Mouse (Mus musculus) spleen, adult 12 weeks (tissue): Measurements from ENCODE around the gene Mylk.

Experiments used
- DNase-seq: peaks from one replicate; pipeline ENCODE4 v3.0.0; 2022; ENCODE audit warnings: low spot score

Gene Mylk

DNA sequence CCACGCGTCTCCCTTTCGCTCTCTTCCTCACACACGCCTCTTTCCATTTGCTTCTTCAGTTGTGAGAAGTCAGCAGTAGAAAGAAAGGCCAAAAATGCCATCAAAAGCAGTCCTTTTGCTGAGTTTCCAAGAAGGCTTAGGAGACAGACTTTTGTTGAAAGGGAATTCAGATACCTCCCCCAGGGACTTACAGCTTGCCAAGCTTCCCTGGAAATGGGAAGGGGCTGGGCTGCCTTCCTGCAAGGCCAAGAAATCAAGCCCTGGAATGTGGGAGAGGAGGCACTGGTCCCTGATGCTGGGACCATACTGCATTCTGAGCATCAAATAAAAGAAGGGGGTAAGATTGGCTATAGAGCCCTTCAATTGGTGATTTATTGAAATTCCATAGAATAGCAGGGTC is 159.9 kb downstream of the Mylk start:
- DNase-seq: no peak

DNA sequence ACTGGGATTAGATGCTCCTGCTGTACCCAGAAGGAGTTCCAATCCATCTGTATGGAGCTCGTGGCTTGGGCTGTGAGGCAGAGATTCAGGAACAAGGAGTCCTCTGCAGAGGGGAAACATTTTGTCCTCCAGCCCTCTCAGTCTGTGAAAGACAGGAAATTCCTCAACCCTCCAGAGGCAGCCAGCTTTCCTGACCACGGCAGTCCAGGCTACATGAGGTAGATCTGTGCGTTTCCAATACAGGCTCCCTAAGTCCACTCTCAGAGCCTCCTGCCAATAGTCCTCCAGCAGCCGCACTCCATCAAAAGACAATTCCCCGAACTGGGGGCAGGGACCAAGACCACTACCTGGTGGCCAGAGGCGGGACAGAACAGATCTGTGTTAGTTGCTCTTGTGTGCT is 164.4 kb downstream of the Mylk start:
- DNase-seq: no peak

DNA sequence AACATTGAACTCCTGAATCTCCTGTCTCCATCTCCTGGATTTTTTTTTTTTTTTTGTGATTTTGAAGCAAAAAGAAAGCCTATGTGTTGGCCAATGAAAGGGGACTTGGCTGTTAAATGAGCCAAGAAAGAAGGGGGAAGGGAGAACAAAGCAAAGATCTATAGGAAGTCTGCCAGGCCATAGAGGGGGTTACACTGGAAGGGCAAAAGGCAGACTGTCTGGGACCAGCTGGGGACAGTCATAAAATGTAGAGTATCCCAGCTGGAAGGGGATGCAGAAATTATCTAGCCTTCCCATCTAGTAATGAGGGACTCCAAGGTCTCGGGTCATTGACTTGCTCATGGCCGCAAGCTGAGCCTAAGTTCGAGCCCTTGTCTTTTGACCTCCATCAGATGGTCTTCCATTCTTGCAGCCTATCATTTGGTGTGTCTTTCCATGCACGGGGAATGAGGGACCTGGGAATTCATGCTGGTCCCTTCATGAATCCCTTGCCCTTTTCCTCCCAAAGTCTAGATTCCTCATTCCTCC is 172.4 kb downstream of the Mylk start:
- no peak for DNase-seq

DNA sequence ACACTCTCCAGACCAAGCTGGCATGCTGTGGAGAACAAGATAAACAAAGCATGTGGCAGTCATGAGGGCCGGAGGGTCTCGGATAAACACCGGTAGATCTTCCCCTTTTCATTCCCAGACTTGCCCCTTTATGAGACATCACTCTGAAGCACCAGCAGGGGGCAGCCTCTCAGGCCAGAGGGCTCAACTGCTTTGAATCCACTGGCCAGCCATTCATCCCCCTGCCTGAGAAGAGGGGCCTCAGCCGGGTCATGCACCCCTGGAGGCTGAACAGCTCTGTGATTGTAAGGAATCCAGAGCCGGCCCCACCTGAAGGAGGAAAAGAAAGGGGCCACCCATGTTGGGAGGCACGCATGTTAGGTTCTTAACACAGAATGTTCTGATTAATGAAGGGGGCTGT is 175.2 kb downstream of the Mylk start:
- DNase-seq: no peak

DNA sequence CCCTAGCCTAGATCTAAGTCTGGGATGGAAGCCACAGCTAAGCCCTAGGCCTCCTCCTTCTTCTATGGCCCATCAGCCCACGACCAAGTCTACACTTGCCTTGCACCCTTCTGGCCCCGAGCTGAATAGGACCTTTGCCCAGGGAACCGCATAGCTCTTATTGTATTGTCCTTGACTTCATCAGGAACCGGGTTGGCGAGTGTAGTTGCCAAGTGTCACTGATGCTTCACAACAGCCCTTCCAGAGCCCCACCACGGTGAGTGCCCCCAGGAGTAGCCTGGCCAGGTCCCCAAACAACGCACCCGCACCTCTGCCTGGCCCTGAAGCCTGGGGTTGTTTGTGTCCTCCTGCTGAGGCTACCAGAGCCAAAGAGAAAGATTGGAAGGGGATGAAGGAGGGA is 175.9 kb downstream of the Mylk start:
- DNase-seq: no peak

DNA sequence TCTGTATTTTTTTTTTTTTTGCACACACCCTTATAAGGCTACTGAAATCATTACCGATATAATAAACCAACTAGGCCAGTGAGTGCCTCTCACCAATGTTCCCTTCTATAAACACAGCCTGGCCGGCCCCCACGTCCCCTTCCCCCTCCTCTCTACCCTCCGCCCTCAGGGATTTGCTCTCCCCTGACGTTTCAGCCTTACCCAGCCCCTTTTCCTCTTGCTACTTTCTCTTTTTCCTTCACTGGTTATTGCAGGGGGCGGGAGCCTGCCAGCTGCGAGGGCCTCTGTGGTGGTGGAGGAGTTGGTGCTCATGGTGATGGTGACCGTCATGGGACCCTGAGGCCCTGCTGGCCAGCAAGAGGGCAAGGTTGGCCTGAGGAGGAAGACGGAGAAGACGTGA is 176.3 kb downstream of the Mylk start:
- no peak for DNase-seq

DNA sequence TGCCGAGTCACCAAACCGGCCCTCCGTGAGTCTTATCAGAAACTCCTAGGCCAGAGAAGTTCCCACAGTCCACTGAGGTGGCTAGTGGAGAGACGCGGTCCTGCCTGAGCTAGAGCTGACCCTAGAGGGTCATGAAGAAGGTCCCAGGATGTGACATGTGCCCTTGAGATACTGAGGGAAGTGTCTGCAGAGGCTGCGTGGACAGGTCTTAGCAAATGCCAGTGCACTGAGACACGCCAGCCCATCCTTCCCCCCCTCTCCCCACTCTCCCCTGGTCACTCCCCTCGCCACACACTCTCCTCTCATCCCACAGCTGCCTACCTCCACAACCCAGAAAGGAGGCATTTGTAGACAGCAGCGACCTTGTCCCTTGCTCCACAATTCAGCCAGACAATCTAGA is 178.6 kb downstream of the Mylk start:
- DNase-seq: no peak

DNA sequence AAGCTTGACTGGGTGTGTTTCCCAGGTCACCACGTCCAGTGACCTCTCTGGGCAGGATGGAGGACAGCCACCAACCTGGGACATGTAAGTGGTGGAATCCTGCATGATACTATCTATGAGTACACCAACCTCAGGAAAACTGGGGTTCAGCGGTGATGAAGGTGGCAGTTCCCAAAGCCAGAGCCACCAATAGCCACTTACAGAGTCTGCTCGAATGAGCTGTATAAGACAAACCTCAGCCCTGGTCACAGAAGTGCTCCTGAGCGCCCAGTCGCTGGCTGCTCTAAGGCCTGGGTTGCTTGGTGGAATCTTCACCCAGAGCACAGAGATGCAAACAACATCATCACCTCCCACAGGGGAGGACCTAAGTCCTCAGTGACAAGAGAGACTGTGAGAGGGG is 179.3 kb downstream of the Mylk start:
- DNase-seq: no peak

DNA sequence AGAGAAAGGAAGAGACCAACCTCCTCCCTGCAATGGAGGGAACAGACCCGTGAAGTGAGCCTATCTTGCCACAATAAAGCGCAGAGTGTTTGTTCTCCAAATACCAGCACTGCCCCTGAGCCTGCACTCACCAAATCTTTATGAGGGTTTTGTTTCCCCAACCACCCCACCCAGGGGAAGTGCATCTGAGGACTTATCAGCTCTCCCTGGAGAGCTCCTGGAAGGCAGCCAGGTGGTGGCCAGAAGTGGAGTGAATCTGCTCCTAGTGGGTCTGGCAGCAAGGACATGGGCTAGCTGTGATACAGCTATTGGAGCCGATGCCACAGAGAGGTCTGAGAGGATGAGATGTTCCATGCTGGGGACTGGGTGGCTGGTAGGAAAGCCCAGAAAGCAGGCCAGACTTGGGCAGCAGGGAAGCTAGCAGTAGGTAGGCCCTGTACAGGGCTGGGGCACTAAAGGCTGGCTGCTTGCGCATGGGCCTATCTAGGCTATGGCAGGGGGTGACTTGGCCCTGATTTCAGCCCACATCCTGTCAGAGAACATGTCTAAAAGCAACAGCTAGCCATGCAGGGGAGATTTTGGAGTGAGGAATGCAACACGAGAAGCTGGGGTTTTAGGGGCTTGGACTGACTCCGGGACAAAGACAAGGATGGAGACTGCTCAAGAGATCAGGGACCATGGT is 180.1 kb downstream of the Mylk start:
- DNase-seq: no peak

DNA sequence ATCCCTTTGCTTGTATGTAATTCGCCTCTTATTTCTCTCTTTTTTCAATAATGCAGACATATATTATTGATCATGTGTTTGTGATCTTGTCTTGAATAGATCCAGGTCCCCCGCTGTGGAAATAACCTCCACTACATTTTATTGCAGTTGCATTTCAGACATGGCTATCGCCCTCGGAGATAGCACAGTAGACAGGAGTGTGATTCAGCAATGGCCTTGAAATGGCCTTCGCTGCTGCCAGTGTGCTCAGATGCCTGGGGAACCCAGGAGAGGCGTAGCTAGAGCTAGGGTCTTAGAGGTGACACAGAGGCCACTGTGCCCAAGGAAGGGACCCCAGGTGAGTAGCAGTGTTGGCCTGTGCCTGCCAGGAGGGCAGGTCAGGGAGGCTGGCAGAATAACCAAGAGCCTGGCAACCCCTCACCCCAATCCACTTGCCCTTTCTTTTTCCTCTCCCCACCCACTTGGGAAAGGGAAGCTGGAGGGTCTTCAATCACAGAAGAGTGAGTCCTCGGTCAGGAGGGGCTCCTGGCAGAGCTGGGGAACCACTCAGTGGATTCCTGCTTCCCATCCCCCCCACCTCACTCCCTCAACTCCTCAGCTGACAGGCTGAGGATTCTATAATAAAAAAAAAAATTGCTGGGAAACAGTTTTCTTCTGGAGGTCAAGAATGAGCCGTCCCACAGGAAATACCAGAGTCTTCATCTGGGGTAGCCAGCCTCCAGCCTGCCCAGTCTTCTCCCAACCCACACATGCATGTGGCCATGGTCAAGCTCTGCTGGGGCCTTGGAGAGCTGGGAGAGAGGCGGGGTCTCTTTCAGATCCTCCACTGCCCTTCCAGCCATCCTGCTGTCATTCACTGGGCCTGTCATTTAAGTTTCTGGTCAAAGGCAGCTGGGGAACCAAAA is 181.8 kb downstream of the Mylk start:
- DNase-seq: no peak

DNA sequence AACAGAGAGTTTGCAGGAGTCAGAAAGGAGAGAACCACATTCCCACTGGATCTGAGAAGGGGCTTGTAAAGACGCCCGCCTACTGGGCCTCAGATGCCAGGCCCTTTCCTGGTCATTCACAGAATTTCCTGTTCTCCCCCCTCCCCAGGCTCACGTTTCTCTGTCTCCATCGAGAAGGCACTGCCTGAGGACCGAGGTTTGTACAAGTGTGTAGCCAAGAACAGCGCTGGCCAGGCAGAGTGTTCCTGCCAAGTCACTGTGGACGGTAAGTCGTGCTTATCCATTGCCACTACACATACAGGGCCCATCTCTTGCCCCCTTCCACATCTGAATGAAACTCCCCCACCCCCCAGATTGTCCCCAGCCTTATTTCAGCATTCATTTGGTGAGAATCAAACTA is 184.7 kb downstream of the Mylk start:
- no peak for DNase-seq

DNA sequence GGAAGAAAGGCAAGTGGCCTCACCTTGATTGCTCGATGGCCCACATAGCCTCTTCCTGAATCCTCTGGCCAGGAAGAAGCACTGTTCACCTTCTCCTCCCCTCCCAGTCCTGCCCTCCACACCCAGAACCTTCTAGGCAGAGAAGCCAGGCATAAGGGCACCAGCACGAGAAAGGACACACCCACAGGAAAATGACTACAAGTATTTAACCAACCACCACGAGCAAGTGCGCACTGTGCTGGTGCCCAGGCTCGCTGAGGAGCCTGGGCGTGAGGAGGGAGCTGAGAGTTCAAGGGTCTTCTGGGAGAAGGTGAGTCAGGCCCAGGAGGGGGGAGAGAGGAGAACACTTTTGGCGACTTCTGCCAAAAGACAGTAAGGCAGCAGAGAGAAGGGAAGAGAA is 185.1 kb downstream of the Mylk start:
- DNase-seq: no peak

DNA sequence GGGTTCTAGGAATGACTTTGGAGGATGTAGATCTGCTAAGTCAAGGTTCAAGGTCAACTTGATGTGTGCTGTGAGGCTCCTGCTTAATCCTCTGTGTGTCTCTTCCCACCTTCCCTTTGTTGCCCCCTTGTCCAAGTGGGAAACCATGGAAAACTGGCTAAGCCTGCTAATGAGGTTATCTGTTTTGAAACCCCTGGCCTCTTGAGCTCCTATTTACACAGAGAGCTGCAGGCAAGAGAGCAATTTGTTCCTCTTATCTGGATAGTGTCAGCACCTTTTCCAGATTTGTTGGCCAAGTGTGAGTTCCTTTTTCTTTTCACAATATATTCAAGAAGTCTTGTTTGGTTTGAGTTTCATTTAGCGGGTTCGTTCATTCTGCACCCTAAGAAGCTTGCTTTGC is 186.3 kb downstream of the Mylk start:
- DNase-seq: no peak

DNA sequence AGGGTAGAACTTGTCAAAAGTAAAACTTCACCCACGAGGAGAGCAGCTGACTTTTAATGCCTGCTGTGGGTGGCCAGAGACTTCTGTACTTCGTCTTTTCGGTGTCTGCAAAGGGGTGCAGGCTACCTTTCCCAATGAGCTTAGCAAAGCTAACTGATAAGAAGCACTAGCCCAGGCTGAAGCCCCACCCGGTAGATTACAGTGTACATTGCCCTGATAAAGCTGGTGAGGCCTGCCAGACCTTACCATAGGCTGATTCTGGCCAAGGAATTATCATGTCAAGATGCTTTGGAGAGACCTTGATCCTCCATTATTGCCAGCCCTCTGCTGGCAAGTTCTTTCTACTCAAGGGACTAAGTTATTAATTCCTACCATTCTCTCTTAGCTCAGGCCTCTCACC is 188.2 kb downstream of the Mylk start:
- DNase-seq: no peak

DNA sequence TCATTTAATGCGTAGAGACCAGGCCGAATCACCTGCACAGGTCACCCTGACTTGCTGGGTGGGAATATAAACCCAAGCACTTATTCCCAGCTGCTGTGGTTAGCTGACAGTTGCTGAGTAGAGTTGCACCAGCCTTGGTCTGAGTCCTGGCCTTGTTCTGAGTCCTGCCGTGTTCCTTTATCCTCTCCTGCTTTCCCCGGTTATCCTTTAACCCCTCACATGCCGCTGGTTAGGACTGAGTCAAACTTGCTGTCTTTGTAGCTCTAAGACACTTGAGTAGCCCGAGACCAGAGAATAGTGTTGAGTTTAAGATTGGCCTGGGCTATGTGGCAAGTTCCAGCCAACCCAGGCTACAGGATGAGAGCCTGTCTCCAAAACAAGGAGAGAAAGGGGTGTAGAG is 189.5 kb downstream of the Mylk start:
- no peak for DNase-seq

DNA sequence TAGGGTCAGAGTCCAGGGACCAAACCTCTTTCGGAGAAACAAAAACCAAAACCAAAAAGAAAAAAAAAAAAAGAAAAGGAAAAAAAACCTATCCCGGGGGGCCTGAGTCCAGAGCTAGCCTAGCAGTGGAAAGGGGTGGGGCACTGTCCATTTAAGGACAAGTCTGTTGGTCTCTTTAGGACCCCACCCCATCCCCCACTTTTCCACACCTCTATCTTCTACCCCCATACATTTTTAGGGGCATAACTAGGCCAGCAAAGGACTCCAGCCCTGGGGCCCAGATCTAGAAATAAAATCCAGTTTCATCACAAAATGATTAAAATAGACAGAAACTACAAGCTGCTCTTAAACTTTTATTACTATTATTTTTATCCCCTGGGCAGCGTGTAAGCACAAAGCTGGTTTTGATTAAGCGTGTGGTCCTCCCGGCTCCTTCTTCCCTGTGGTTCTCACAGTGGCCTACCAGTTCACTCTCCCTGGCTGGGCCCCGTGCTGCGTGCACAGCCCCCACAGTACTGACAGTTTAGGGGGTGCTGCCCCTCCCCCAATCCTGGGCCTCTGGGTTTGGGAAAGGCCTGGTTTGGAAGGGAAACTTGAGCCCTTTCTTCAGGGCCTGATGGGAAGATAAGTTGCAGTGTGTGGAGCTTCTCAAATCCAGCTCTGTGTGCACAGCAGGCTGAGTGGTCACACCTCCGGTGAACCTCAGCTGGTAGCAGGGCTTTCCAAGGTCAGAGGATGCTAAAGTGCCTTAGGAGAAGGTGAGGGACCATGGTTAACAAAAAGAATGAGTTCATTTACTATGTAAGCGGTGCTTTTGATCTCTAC is 190.7 kb downstream of the Mylk start:
- DNase-seq: no peak

DNA sequence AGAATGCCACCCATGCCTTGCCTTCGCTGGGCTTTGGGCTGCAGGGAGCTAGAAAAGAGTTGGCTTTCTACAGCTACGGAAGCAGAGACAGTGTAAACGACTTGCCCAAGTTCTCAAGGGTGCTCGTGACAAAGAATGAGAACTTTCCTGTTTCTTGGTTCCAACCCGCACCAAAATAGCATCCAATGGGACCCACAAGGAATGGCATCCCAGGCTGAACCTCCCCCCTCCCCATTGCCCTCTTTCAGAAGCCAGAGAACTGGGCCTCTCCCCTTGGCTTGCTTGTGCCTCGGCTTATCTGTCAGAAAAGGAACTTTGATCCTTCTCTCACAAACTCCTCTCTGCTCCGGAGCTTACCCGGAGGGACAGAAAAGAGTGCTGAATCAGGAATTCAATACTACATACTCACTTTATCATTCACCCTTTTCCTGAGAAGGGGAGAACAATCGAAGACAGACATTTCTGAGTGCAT is 191.4 kb downstream of the Mylk start:
- DNase-seq: no peak

DNA sequence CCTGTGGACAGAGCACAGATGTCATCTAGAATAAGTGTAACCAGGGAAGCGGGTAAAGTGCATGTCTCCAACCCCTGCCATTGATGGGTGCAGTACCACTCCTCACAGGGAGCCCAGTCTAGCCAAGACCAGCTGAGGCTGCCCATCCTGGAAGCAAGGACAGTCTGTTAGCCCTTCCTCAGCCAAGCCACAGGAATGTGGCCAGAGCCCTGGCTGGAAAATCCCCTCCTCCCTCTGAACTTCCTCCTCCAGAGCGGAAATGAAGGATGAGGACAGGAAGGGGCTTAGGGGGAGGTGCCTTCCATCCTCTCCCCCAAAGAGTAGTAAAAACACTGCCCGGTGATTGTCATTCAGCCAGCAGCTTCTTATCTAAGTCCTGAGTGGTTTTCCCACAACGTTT is 192.6 kb downstream of the Mylk start:
- DNase-seq: no peak

DNA sequence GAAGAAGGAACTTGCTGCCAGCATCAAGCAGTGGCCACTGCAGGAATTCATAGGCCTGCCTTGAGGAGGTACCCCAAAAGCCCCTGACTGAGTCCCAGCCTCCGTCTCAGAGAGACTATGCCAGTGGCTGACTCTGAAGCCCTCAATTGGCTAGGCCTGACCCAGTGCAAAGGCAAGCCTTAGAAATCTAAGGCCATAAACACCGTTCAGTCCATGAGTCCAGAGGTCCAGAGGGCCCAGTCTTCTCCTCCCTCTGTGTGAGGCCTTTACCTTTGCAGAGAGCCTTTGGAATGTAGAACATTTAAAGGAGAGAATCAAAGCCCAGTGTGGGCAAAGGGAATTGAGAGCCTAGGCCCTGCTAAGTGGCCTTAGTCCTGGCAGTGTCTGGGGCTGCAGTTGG is 193.2 kb downstream of the Mylk start:
- DNase-seq: no peak

DNA sequence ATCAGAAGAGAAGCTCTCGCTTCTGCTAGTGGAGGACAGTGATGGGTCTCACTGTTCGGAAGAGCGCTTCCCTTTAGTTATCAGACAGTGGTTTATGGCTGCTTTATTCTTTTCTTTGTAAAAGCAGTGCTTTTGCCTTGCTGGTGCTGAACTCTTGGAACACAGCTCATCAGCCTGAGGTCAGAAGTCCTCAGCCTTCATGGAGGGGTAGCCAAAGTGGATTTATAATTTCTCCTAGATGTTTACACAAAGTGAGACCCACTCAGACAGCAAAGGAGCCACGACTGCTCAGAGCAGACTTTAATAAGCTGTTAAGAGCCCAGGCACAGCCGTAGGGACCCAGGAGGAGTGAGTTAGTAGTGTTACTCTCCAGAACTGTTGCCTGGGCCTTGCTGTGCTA is 194.9 kb downstream of the Mylk start:
- no peak for DNase-seq

DNA sequence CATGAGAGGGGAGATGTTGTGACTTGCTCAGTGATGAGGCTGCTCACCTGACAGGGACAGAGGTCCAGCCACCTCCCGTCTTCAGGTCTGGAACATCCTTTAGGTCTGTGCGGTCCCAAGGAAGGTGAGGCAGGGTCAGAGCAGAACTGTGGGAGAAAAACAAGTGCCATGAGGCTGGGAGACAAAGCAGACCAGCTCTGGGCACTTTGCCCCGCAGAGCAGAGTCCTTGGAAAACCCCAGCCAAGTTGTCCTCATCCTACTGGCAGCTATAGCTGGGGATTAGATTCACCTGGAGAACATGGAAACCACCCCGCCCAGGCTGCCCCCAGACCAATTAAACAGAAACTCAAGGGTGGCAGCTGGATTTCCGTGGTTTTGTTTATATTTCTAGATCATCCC is 195.4 kb downstream of the Mylk start:
- no peak for DNase-seq

DNA sequence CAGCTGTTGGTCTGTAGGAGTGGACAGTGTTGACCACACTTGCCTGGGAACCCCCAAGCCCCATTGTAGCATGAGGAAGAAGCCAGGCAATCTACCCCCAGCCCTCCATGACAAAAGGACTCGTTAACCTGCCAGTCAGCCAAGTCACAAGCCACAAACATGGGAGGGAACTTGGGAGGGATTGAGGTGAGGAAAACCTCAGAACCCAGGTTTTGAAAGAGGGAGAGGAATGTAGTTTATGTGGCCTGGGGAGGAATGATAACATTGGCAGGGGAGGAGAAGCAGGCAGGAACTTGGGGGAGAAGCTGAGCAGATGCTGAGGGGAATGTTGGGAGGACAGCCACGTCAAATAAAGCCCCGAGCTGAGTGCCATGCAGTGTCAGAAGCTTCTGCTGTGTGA is 196.9 kb downstream of the Mylk start:
- no peak for DNase-seq

DNA sequence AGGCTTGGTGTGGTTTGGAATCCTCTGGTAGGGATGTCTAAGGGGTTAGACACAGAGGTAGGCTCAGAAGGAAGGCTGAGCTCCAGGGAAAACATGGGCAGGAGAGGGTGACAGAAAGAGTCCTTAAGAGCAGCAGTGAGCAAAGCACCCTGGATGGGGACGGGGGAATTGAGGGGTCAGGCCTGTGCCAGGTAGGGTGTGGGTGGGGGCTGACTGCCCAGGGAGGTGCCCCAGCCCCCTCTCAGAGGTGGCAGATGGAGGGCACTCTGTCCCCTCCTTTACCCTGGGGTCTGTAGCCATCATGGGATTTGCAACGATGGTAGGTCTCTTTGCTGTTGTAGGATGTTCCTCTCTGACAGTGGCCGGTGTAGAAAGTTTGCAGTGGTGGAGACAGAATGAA is 201.3 kb downstream of the Mylk start:
- DNase-seq: no peak
